Mouse (Mus musculus): ENCODE measurements around the gene Psg23.
"Not testable (repeated sequence)": the region's sequence is repeated elsewhere in the genome, so short reads cannot be mapped to it uniquely, and the experiment has no call there.

The Psg23 gene

DNA sequence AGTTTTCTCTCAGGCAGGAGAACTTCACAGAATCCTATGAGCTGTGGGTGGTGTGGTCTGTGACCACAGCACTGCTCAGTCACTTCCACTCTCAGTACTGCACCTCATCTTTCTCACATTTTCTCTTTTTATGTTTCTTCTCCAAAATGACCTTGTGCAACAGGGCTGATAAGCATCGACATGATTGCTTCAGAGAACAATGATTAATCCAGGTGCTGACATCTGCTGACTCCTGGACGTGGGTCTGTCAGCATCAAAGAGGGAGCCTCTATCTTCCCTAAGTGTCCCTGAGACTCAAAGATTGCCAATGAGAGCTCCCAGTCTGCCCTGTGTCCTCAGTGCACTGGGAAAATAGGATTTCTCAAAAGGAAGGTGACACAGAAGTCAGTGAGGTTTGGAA lies at the start of gene Psg23:
Gene Psg23 (minus strand): TSS at position 101 of the 400 bp plus-strand sequence.
- in situ Hi-C loops (cut with MboI, MseI) = not testable (repeated sequence)

DNA sequence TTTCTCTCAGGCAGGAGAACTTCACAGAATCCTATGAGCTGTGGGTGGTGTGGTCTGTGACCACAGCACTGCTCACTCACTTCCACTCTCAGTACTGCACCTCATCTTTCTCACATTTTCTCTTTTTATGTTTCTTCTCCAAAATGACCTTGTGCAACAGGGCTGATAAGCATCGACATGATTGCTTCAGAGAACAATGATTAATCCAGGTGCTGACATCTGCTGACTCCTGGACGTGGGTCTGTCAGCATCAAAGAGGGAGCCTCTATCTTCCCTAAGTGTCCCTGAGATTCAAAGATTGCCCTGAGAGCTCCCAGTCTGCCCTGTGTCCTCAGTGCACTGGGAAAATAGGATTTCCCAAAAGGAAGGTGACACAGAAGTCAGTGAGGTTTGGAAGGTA lies 40.3 kb upstream of the Psg23 start, which contains the start of gene Psg21:
Gene Psg21 (minus strand): TSS at position 101 of the 400 bp plus-strand sequence.
- in situ Hi-C loops (cut with MboI, MseI) = not testable (repeated sequence)

DNA sequence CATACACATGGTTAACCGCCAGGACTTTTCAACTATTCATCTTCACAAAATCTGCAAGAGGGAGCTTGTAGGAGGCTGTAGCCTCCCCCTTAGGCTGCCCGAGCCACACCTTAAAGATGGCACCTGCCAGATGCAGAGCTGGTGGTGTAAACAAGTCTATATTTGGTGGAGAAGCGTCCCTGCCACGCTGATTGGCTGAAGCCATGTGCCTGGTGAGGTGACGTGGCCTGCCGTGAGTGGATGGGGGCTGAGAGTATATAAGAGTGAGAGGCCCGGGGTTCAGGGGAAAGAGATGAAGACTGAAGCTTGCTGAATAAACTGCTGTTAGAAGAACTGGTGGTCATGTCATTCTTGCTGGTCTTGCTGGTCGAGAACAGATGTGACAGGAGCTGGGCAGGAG lies 10.6 kb upstream of the Psg23 start:
- in situ Hi-C loops (cut with MboI, MseI) = not testable (repeated sequence)

DNA sequence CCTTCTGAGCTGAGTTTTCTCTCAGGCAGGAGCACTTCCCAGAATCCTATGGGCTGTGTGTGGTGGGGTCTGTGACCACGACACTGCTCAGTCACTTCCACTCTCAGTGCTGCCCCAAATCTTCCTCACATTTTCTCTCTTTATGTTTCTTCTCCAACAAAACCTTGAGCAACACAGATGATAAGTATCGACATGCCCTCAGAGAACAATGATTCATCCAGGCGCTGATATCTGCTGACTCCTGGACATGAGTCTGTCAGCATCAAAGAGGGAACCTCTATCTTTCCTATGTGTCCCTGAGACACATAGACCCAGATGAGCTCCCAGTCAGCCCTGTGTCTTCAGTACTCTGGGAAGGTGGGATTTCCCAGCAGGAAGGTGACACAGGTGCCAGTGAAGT lies 49.1 kb downstream of the Psg23 start, which contains the start of gene Psg27:
Gene Psg27 (minus strand): TSS at position 101 of the 400 bp plus-strand sequence.
- in situ Hi-C loops (cut with MboI, MseI) = no loop called here

DNA sequence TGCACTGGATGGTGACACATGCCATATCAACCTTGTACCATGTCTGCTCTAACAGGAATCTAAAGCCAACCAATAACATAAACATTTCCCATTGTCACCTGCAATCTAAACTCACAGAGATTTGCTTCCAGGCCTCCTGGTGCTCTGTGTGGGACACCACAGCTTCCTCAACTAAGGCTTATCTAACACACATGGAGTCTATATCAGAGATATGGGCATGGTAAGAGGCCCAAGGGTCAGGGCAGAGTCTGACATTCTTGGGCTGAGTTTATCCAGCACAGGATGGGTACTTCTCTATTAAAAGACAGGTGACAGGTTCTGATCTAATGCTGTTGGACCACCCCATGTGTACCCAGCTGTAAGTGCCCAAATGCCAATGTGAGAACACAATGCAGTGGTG lies 56.5 kb downstream of the Psg23 start:
- in situ Hi-C loops (cut with MboI, MseI) = loop anchor here (5.0 kb wide), 1 partner anchor 103 kb away; no protein-coding TSS in a partner anchor
